Mouse (Mus musculus) testis, adult 2 months (tissue): ENCODE results near the gene Praf2.

Source experiments
- CTCF ChIP-seq: fragments of 200-500 bp; IDR thresholded peaks from 2 replicates; pipeline ENCODE4 v1.5.1; 2012; ENCODE audit warnings: low read depth, mild to moderate bottlenecking, inconsistent platforms, low read length, moderate library complexity; ENCODE audit not compliant: control insufficient read depth, insufficient read depth, insufficient replicate concordance
- POLR2A ChIP-seq: fragments of 200-500 bp; IDR thresholded peaks from 2 replicates; pipeline ENCODE4 v1.6.1; 2012; ENCODE audit warnings: low read depth, mild to moderate bottlenecking, inconsistent platforms, low read length, moderate library complexity; ENCODE audit not compliant: control insufficient read depth

- peak; percentile 31; the same call in 1 of the 2 replicates for TF ChIP-seq CTCF
- TF ChIP-seq POLR2A: no peak
Measured at GRCm38 (mm10) chrX:7733571-7734156, 5.4 kb downstream of the Praf2 start.
